ENCODE assay signal across 8 mouse cellular contexts in genomic region chr3:96812395-96813091, GRCm38 (mm10). TPM values are rescaled to one million over a fixed set of nuclear protein-coding genes. Genes with fewer than 3 reads are reported as not detected.
DNase-seq lines count a peak whose midpoint lies in the region; ATAC-seq lines count a peak whose summit lies in the region.

No protein-coding gene starts in this region.

- ATAC-seq in megakaryocyte progenitor cell, adult 5-6 weeks (replicated peaks; ENCODE audit: poor library complexity) = peak; percentile 85

- peak; percentile 90 for DNase-seq in R1 (ENCODE audit: low read depth, low spot score)
- peak; percentile 60 for DNase-seq in cerebellum, adult 9-11 months
- peak; percentile 66 to 72 for DNase-seq in gastrocnemius, adult 8-10 months (ENCODE audit: low spot score in 2 of 2)
- peak; percentile 92 for DNase-seq in induced T-regulatory cell, adult 2 months (ENCODE audit: low read depth)
- DNase-seq in left cerebral cortex, adult 8-10 months (ENCODE audit: low spot score in 2 of 2) = peak; percentile 29 to 49
- DNase-seq in right cerebral cortex, postnatal 36 days (ENCODE audit: low spot score in 2 of 2) = peak; percentile 53 to 59
- peak; percentile 46 to 86 for DNase-seq in urinary bladder, postnatal 4 days (ENCODE audit: low spot score in 2 of 2)

RNA-seq across cellular contexts. Expression of gene Pdzk1, which starts 16.5 kb away (rescaled TPM):
- total RNA-seq in gastrocnemius, adult 8-10 months (2022) = not detected
- total RNA-seq in left cerebral cortex, adult 8-10 months (2022) = under 1 TPM in 3 of 4 experiments, not detected in 1; 0.33 to 0.46 (median 0.34) TPM
- not detected in 2 replicates for total RNA-seq in megakaryocyte progenitor cell, adult 5-6 weeks (2015)
- not detected in 2 replicates for total RNA-seq in megakaryocyte progenitor cell, adult 5-6 weeks (2017)

RNA-seq across cellular contexts. Expression of gene Cd160, which starts 16.6 kb away (rescaled TPM):
- not detected for total RNA-seq in gastrocnemius, adult 8-10 months (2022)
- total RNA-seq in left cerebral cortex, adult 8-10 months (2022) = not detected
- 0.98 and 2.1 TPM in 2 replicates for total RNA-seq in megakaryocyte progenitor cell, adult 5-6 weeks (2015)
- 0.57 TPM in 1 of 2 replicates, not detected in the other for total RNA-seq in megakaryocyte progenitor cell, adult 5-6 weeks (2017)

Comparison
In these comparisons a context has a peak if more than half of its experiments do, and no peak if none do; other contexts are left out.
1. Peak in every context shown above with its lines: DNase-seq and ATAC-seq.
2. DNase-seq: peak in every context shown above with its lines; median percentile 92 in induced T-regulatory cell, adult 2 months; 90 in R1; 69 in gastrocnemius, adult 8-10 months; 66 in urinary bladder, postnatal 4 days; 60 in cerebellum, adult 9-11 months; 56 in right cerebral cortex, postnatal 36 days; 39 in left cerebral cortex, adult 8-10 months.